Mouse (Mus musculus) neural tube, embryonic 12.5 days (tissue): Measurements from ENCODE around the gene Atp8b3. TPM values are rescaled to one million over a fixed set of nuclear protein-coding genes. Genes with fewer than 3 reads are reported as not detected.
A peak's percentile ranks its signal among the peaks of the same experiment; 100 is the strongest.

Experiments used
- ATAC-seq: fragments of 200-750 bp; cut with Nextera tagmentation; 2 replicates; pipeline ENCODE4 v1.8.0; 2017; ENCODE audit warnings: low read depth, mild to moderate bottlenecking, moderate TSS enrichment, moderate library complexity; ENCODE audit not compliant: low FRiP score
- H3K27ac ChIP-seq: fragments of 300-500 bp; sonication (generic); 2 replicates; pipeline ENCODE4 v1.5.1; 2016
- H3K27me3 ChIP-seq: fragments of 300-500 bp; sonication (generic); replicated peaks from 2 replicates; pipeline ENCODE4 v1.6.1; 2016; ENCODE audit warnings: mild to moderate bottlenecking
- H3K36me3 ChIP-seq: fragments of 300-500 bp; sonication (generic); 2 replicates; pipeline ENCODE4 v1.6.1; 2016; ENCODE audit warnings: mild to moderate bottlenecking
- H3K4me1 ChIP-seq: fragments of 300-500 bp; sonication (generic); 2 replicates; pipeline ENCODE4 v1.6.1; 2016
- H3K4me2 ChIP-seq: fragments of 300-500 bp; sonication (generic); replicated peaks from 2 replicates; pipeline ENCODE4 v1.6.1; 2016; ENCODE audit warnings: mild to moderate bottlenecking
- H3K4me3 ChIP-seq: fragments of 300-500 bp; sonication (generic); 2 replicates; pipeline ENCODE4 v1.5.1; 2016
- H3K9ac ChIP-seq: fragments of 300-500 bp; sonication (generic); 2 replicates; pipeline ENCODE4 v1.6.1; 2016; ENCODE audit warnings: mild to moderate bottlenecking
- H3K9me3 ChIP-seq: fragments of 300-500 bp; sonication (generic); 2 replicates; pipeline ENCODE4 v1.6.1; 2016; ENCODE audit warnings: mild to moderate bottlenecking
- WGBS: fragments of 180-500 bp; shearing (Covaris S2); methylation state at CpG from one replicate; pipeline ENCODE4 v1.1.7; 2016; 5-methylcytosine and 5-hydroxymethylcytosine counted together
- polyA plus RNA-seq: library from polyadenylated mRNA; unstranded; fragments of >200 nt; fragmentation: Nextera tagmentation; extraction: Ambion mirVana; gene quantifications from 2 replicates; pipeline ENCODE4 v1.2.1, GENCODE M21; 2016

Atp8b3 gene
- polyA plus RNA-seq, 1 experiment from 2014 or later: 1.0 TPM

- H3K9ac ChIP-seq: peak overlapping the region; percentile 94
- H3K4me2 ChIP-seq: peak overlapping the region; percentile 92
- no peaks in the 10 kb centered on the region for H3K27me3 ChIP-seq
- H3K4me1 ChIP-seq: peaks cover 33% of the 10 kb centered on the region
- peak overlapping the region; percentile 97 for H3K4me3 ChIP-seq
- no peaks in the 10 kb centered on the region for H3K9me3 ChIP-seq
- ATAC-seq: peak; percentile 4; the same call in 1 of the 2 replicates
- no peak overlapping the region for H3K27ac ChIP-seq
- H3K36me3 ChIP-seq: no peaks in the 10 kb centered on the region
- WGBS: 2% methylated on average over 13 of the region's 13 CpGs
These were observed 21.7 kb upstream of the Atp8b3 start for GRCm38 (mm10) chr10:80560621-80561020.

GRCm38 (mm10) chr10:80559431-80559830, 20.5 kb upstream of the Atp8b3 start:
- no peak overlapping the region for H3K9ac ChIP-seq
- H3K9me3 ChIP-seq: no peaks in the 10 kb centered on the region
- H3K4me1 ChIP-seq: peaks cover 35% of the 10 kb centered on the region
- H3K27me3 ChIP-seq: no peaks in the 10 kb centered on the region
- no peak overlapping the region for H3K4me3 ChIP-seq
- 92% methylated on average over 7 of the region's 7 CpGs for WGBS
- no peak overlapping the region for H3K4me2 ChIP-seq
- ATAC-seq: no peak
- H3K27ac ChIP-seq: no peak overlapping the region
- H3K36me3 ChIP-seq: no peaks in the 10 kb centered on the region

GRCm38 (mm10) chr10:80557346-80557965, 18.5 kb upstream of the Atp8b3 start:
- no peaks in the 10 kb centered on the region for H3K9me3 ChIP-seq
- WGBS: 37% methylated on average over 5 of the region's 5 CpGs
- no peak overlapping the region for H3K9ac ChIP-seq
- ATAC-seq: no peak
- no peak overlapping the region for H3K27ac ChIP-seq
- no peak overlapping the region for H3K4me3 ChIP-seq
- no peaks in the 10 kb centered on the region for H3K36me3 ChIP-seq
- H3K4me2 ChIP-seq: no peak overlapping the region; the same call in 1 of the 2 replicates
- no peaks in the 10 kb centered on the region for H3K27me3 ChIP-seq
- peaks cover 34% of the 10 kb centered on the region for H3K4me1 ChIP-seq

- Histone ChIP-seq H3K4me2 (no peak overlapping the region), H3K27ac (no peak overlapping the region), H3K9ac (no peak overlapping the region), H3K27me3 (no peaks in the 10 kb centered on the region), H3K4me3 (no peak overlapping the region), H3K36me3 (peaks cover 19% of the 10 kb centered on the region), H3K4me1 (peaks cover 15% of the 10 kb centered on the region), H3K9me3 (no peaks in the 10 kb centered on the region)
- ATAC-seq: no peak
- 92% methylated on average over 6 of the region's 6 CpGs for WGBS
These were observed 15.1 kb upstream of the Atp8b3 start for GRCm38 (mm10) chr10:80553997-80554396.

GRCm38 (mm10) chr10:80553575-80553974, 14.7 kb upstream of the Atp8b3 start:
- WGBS: 90% methylated on average over 8 of the region's 8 CpGs
- Histone ChIP-seq H3K27ac (no peak overlapping the region), H3K9ac (no peak overlapping the region), H3K36me3 (peaks cover 23% of the 10 kb centered on the region), H3K4me2 (no peak overlapping the region), H3K4me1 (peaks cover 15% of the 10 kb centered on the region), H3K4me3 (no peak overlapping the region), H3K27me3 (no peaks in the 10 kb centered on the region), H3K9me3 (no peaks in the 10 kb centered on the region)
- ATAC-seq: no peak

GRCm38 (mm10) chr10:80552364-80552763, 13.4 kb upstream of the Atp8b3 start:
- H3K4me2 ChIP-seq: no peak overlapping the region
- no peak overlapping the region for H3K27ac ChIP-seq
- H3K27me3 ChIP-seq: no peaks in the 10 kb centered on the region
- H3K9me3 ChIP-seq: no peaks in the 10 kb centered on the region
- peaks cover 35% of the 10 kb centered on the region for H3K36me3 ChIP-seq
- H3K4me1 ChIP-seq: peaks cover 5% of the 10 kb centered on the region; the same call in 1 of the 2 replicates
- ATAC-seq: no peak
- 66% methylated on average over 9 of the region's 9 CpGs for WGBS
- H3K4me3 ChIP-seq: no peak overlapping the region
- no peak overlapping the region for H3K9ac ChIP-seq

- Histone ChIP-seq H3K27ac (no peak overlapping the region), H3K4me3 (no peak overlapping the region), H3K4me2 (no peak overlapping the region), H3K4me1 (no peaks in the 10 kb centered on the region), H3K27me3 (no peaks in the 10 kb centered on the region), H3K36me3 (peaks cover 66% of the 10 kb centered on the region), H3K9ac (no peak overlapping the region), H3K9me3 (no peaks in the 10 kb centered on the region)
- no peak for ATAC-seq
- WGBS: 93% methylated on average over 21 of the region's 21 CpGs
These were observed 10.4 kb upstream of the Atp8b3 start for GRCm38 (mm10) chr10:80549279-80549678.

- no peak overlapping the region for H3K9ac ChIP-seq
- no peaks in the 10 kb centered on the region for H3K4me1 ChIP-seq
- WGBS: 75% methylated on average over 10 of the region's 10 CpGs
- H3K9me3 ChIP-seq: no peaks in the 10 kb centered on the region
- peaks cover 73% of the 10 kb centered on the region for H3K36me3 ChIP-seq
- peak; percentile 73 for ATAC-seq
- no peak overlapping the region for H3K4me3 ChIP-seq
- H3K27me3 ChIP-seq: no peaks in the 10 kb centered on the region
- H3K4me2 ChIP-seq: no peak overlapping the region
- H3K27ac ChIP-seq: no peak overlapping the region
These were observed 9.6 kb upstream of the Atp8b3 start for GRCm38 (mm10) chr10:80548428-80549006.

- Histone ChIP-seq H3K4me3 (no peak overlapping the region), H3K4me1 (no peaks in the 10 kb centered on the region), H3K9ac (no peak overlapping the region), H3K9me3 (no peaks in the 10 kb centered on the region), H3K36me3 (peaks cover 83% of the 10 kb centered on the region), H3K27me3 (no peaks in the 10 kb centered on the region), H3K4me2 (no peak overlapping the region), H3K27ac (no peak overlapping the region)
- WGBS: 93% methylated on average over 15 of the region's 15 CpGs
- no peak for ATAC-seq
These were observed 8.6 kb upstream of the Atp8b3 start for GRCm38 (mm10) chr10:80547539-80547938.

- H3K36me3 ChIP-seq: peaks cover 89% of the 10 kb centered on the region
- H3K4me3 ChIP-seq: no peak overlapping the region
- no peak overlapping the region for H3K4me2 ChIP-seq
- H3K9ac ChIP-seq: no peak overlapping the region
- no peaks in the 10 kb centered on the region for H3K4me1 ChIP-seq
- H3K27ac ChIP-seq: no peak overlapping the region
- no peaks in the 10 kb centered on the region for H3K9me3 ChIP-seq
- no peaks in the 10 kb centered on the region for H3K27me3 ChIP-seq
- no peak for ATAC-seq
- 97% methylated on average over 4 of the region's 4 CpGs for WGBS
These were observed 8.0 kb upstream of the Atp8b3 start for GRCm38 (mm10) chr10:80546945-80547344.

- Histone ChIP-seq H3K27ac (no peak overlapping the region), H3K9me3 (no peaks in the 10 kb centered on the region), H3K4me1 (no peaks in the 10 kb centered on the region), H3K4me3 (no peak overlapping the region), H3K36me3 (peaks cover 96% of the 10 kb centered on the region), H3K27me3 (no peaks in the 10 kb centered on the region), H3K4me2 (no peak overlapping the region), H3K9ac (no peak overlapping the region)
- no peak for ATAC-seq
- WGBS: 92% methylated on average over 8 of the region's 8 CpGs
These were observed 6.7 kb upstream of the Atp8b3 start for GRCm38 (mm10) chr10:80545590-80545989.

- H3K36me3 ChIP-seq: peaks cover 79% of the 10 kb centered on the region
These were observed 4.9 kb upstream of the Atp8b3 start for GRCm38 (mm10) chr10:80543873-80544272.

GRCm38 (mm10) chr10:80539493-80539892, 569 bp upstream of the Atp8b3 start:
- H3K4me3 ChIP-seq: no peak overlapping the region
- H3K9me3 ChIP-seq: no peaks in the 10 kb centered on the region
- no peaks in the 10 kb centered on the region; the same call in none of the 2 replicates for H3K4me1 ChIP-seq

More at GRCm38 (mm10) chr10:80543873-80544272, 4.9 kb upstream of the Atp8b3 start:
- 95% methylated on average over 14 of the region's 14 CpGs for WGBS
- no peak overlapping the region for H3K4me3 ChIP-seq
- H3K27me3 ChIP-seq: peaks cover 3% of the 10 kb centered on the region
- no peak overlapping the region for H3K27ac ChIP-seq
- no peak overlapping the region for H3K4me2 ChIP-seq
- H3K4me1 ChIP-seq: no peaks in the 10 kb centered on the region; the same call in 1 of the 2 replicates
- H3K9ac ChIP-seq: no peak overlapping the region
- ATAC-seq: no peak
- H3K9me3 ChIP-seq: no peaks in the 10 kb centered on the region

More at GRCm38 (mm10) chr10:80539493-80539892, 569 bp upstream of the Atp8b3 start:
- ATAC-seq: no peak
- H3K27ac ChIP-seq: no peak overlapping the region
- WGBS: 50% methylated on average over 5 of the region's 5 CpGs
- H3K36me3 ChIP-seq: peaks cover 36% of the 10 kb centered on the region
- no peak overlapping the region for H3K4me2 ChIP-seq
- peaks cover 44% of the 10 kb centered on the region for H3K27me3 ChIP-seq
- H3K9ac ChIP-seq: no peak overlapping the region
